Mouse (Mus musculus) liver, embryonic 16.5 days (tissue): Measurements from ENCODE around the gene Mprip. TPM values are rescaled to one million over a fixed set of nuclear protein-coding genes. Genes with fewer than 3 reads are reported as not detected.

Experiments used
- ATAC-seq: fragments of 200-750 bp; cut with Nextera tagmentation; 2 replicates; pipeline ENCODE4 v1.8.0; 2017; ENCODE audit warnings: low read depth, mild to moderate bottlenecking, moderate number of reproducible peaks, moderate library complexity
- H3K27ac ChIP-seq: fragments of 300-500 bp; sonication (generic); 2 replicates; pipeline ENCODE4 v1.5.1; 2014; ENCODE audit warnings: mild to moderate bottlenecking, low read length
- H3K27me3 ChIP-seq: fragments of 300-500 bp; sonication (generic); 2 replicates; pipeline ENCODE4 v1.6.1; 2014; ENCODE audit warnings: low read depth, low read length, mixed read lengths; ENCODE audit not compliant: control insufficient read depth, insufficient read depth
- H3K36me3 ChIP-seq: fragments of 300-500 bp; sonication (generic); 2 replicates; pipeline ENCODE4 v1.6.1; 2014; ENCODE audit warnings: mild to moderate bottlenecking; ENCODE audit not compliant: control insufficient read depth, insufficient read depth
- H3K4me1 ChIP-seq: fragments of 300-500 bp; sonication (generic); 2 replicates; pipeline ENCODE4 v1.6.1; 2014; ENCODE audit warnings: low read depth, low read length, mixed read lengths; ENCODE audit not compliant: control insufficient read depth
- H3K4me2 ChIP-seq: fragments of 300-500 bp; sonication (generic); 2 replicates; pipeline ENCODE4 v1.6.1; 2014; ENCODE audit warnings: low read depth, low read length, mixed read lengths
- H3K4me3 ChIP-seq: fragments of 300-500 bp; sonication (generic); 2 replicates; pipeline ENCODE4 v1.5.1; 2014; ENCODE audit warnings: low read depth, mild to moderate bottlenecking, low read length
- H3K9ac ChIP-seq: fragments of 300-500 bp; sonication (generic); 2 replicates; pipeline ENCODE4 v1.6.1; 2014; ENCODE audit warnings: low read depth, low read length
- H3K9me3 ChIP-seq: fragments of 300-500 bp; sonication (generic); replicated peaks from 2 replicates; pipeline ENCODE4 v1.6.1; 2016; ENCODE audit warnings: low read length; ENCODE audit not compliant: control insufficient read depth
- WGBS: fragments of 180-500 bp; shearing (Covaris S2); extraction: QIAGEN DNeasy Blood & Tissue Kit; methylation state at CpG from one replicate; pipeline ENCODE4 v1.1.7; 2014; ENCODE audit not compliant: insufficient replicate concordance; 5-methylcytosine and 5-hydroxymethylcytosine counted together
- polyA plus RNA-seq: library from polyadenylated mRNA; unstranded; fragments of >200 nt; fragmentation: Nextera tagmentation; extraction: Ambion mirVana; gene quantifications from 2 replicates; pipeline ENCODE4 v1.2.1, GENCODE M21; 2015

Mprip gene
- polyA plus RNA-seq, 1 experiment from 2014 or later = 6.6 TPM

GRCm38 (mm10) chr11:59684956-59685355 lies 23.9 kb downstream of the Mprip start:
- Histone ChIP-seq H3K27ac (no peak overlapping the region), H3K4me3 (no peak overlapping the region), H3K9ac (no peak overlapping the region), H3K36me3 (no peaks in the 10 kb centered on the region), H3K4me2 (no peak overlapping the region), H3K27me3 (no peaks in the 10 kb centered on the region), H3K4me1 (no peaks in the 10 kb centered on the region), H3K9me3 (no peaks in the 10 kb centered on the region)
- 75% methylated on average over 6 of the region's 6 CpGs for WGBS
- ATAC-seq = no peak

GRCm38 (mm10) chr11:59694533-59694932 lies 33.4 kb downstream of the Mprip start:
- 76% methylated on average over 1 of the region's 1 CpGs for WGBS
- Histone ChIP-seq H3K36me3 (no peaks in the 10 kb centered on the region), H3K27ac (no peak overlapping the region), H3K9ac (no peak overlapping the region), H3K4me2 (no peak overlapping the region), H3K9me3 (no peaks in the 10 kb centered on the region), H3K4me3 (no peak overlapping the region), H3K27me3 (no peaks in the 10 kb centered on the region), H3K4me1 (no peaks in the 10 kb centered on the region)
- no peak for ATAC-seq

GRCm38 (mm10) chr11:59695550-59695949 lies 34.4 kb downstream of the Mprip start:
- Histone ChIP-seq H3K36me3 (no peaks in the 10 kb centered on the region), H3K27ac (no peak overlapping the region), H3K4me3 (no peak overlapping the region), H3K4me2 (no peak overlapping the region), H3K4me1 (no peaks in the 10 kb centered on the region), H3K27me3 (no peaks in the 10 kb centered on the region), H3K9ac (no peak overlapping the region), H3K9me3 (no peaks in the 10 kb centered on the region)
- ATAC-seq = no peak

- no peaks in the 10 kb centered on the region for H3K9me3 ChIP-seq
- H3K27ac ChIP-seq = no peak overlapping the region
- no peak for ATAC-seq
- H3K4me2 ChIP-seq = no peak overlapping the region
- H3K4me3 ChIP-seq = no peak overlapping the region
- no peaks in the 10 kb centered on the region for H3K27me3 ChIP-seq
- H3K36me3 ChIP-seq = no peaks in the 10 kb centered on the region
- no peak overlapping the region for H3K9ac ChIP-seq
- H3K4me1 ChIP-seq = no peaks in the 10 kb centered on the region
- whole genome bisulfite sequencing = 61% methylated on average over 1 of the region's 1 CpGs
Measured at GRCm38 (mm10) chr11:59697572-59697971, 36.5 kb downstream of the Mprip start.

GRCm38 (mm10) chr11:59700787-59701186 lies 39.7 kb downstream of the Mprip start:
- no peaks in the 10 kb centered on the region for H3K9me3 ChIP-seq
- no peak overlapping the region for H3K4me2 ChIP-seq
- H3K27me3 ChIP-seq = no peaks in the 10 kb centered on the region
- H3K4me1 ChIP-seq = no peaks in the 10 kb centered on the region
- H3K36me3 ChIP-seq = no peaks in the 10 kb centered on the region
- H3K27ac ChIP-seq = no peak overlapping the region
- H3K9ac ChIP-seq = no peak overlapping the region
- WGBS = 65% methylated on average over 1 of the region's 1 CpGs
- no peak for ATAC-seq
- no peak overlapping the region for H3K4me3 ChIP-seq

- no peak overlapping the region for H3K4me2 ChIP-seq
- no peak for ATAC-seq
- H3K27me3 ChIP-seq = no peaks in the 10 kb centered on the region
- H3K4me1 ChIP-seq = no peaks in the 10 kb centered on the region
- H3K27ac ChIP-seq = no peak overlapping the region
- H3K4me3 ChIP-seq = no peak overlapping the region
- H3K36me3 ChIP-seq = no peaks in the 10 kb centered on the region
- H3K9ac ChIP-seq = no peak overlapping the region
- H3K9me3 ChIP-seq = no peaks in the 10 kb centered on the region
- WGBS = 63% methylated on average over 2 of the region's 2 CpGs
Measured at GRCm38 (mm10) chr11:59705113-59705512, 44.0 kb downstream of the Mprip start.

GRCm38 (mm10) chr11:59707481-59707880 lies 46.4 kb downstream of the Mprip start:
- H3K4me3 ChIP-seq = no peak overlapping the region
- H3K4me2 ChIP-seq = no peak overlapping the region
- H3K4me1 ChIP-seq = no peaks in the 10 kb centered on the region
- WGBS = 65% methylated on average over 2 of the region's 2 CpGs
- no peaks in the 10 kb centered on the region for H3K27me3 ChIP-seq
- peak overlapping the region; percentile 38; the same call in 1 of the 2 replicates for H3K27ac ChIP-seq
- H3K9me3 ChIP-seq = no peaks in the 10 kb centered on the region
- no peak overlapping the region for H3K9ac ChIP-seq
- no peak for ATAC-seq
- no peaks in the 10 kb centered on the region for H3K36me3 ChIP-seq

GRCm38 (mm10) chr11:59707931-59708611 lies 47.0 kb downstream of the Mprip start:
- H3K9ac ChIP-seq = no peak overlapping the region
- no peaks in the 10 kb centered on the region for H3K9me3 ChIP-seq
- H3K4me2 ChIP-seq = no peak overlapping the region
- H3K27me3 ChIP-seq = no peaks in the 10 kb centered on the region
- no peak overlapping the region for H3K4me3 ChIP-seq
- no peaks in the 10 kb centered on the region for H3K4me1 ChIP-seq
- no peaks in the 10 kb centered on the region for H3K36me3 ChIP-seq
- H3K27ac ChIP-seq = peak overlapping the region; percentile 38; the same call in 1 of the 2 replicates
- 0 out of 2 replicates have a peak, but pooled peaks have one; percentile 11 for ATAC-seq
- 56% methylated on average over 11 of the region's 11 CpGs for WGBS

- H3K4me2 ChIP-seq = no peak overlapping the region
- no peak for ATAC-seq
- H3K27ac ChIP-seq = no peak overlapping the region
- peaks cover 12% of the 10 kb centered on the region for H3K4me1 ChIP-seq
- H3K9me3 ChIP-seq = no peaks in the 10 kb centered on the region
- 44% methylated on average over 3 of the region's 3 CpGs for WGBS
- no peak overlapping the region for H3K9ac ChIP-seq
- H3K27me3 ChIP-seq = no peaks in the 10 kb centered on the region
- H3K36me3 ChIP-seq = no peaks in the 10 kb centered on the region
- no peak overlapping the region for H3K4me3 ChIP-seq
Measured at GRCm38 (mm10) chr11:59715424-59715840, 54.3 kb downstream of the Mprip start.
